Mouse (Mus musculus): ENCODE results near the gene Hdgfl2. TPM values are rescaled to one million over a fixed set of nuclear protein-coding genes. Genes with fewer than 3 reads are reported as not detected.

Gene Hdgfl2
- total RNA-seq, 2 experiments from 2014 or later = 38.9 to 42.2 TPM

- DNase-seq = peak; percentile 73 to 80
- intact Hi-C loops (cut with DNase I) = no loop called here
Observed at GRCm38 (mm10) chr17:56124377-56125275, 45.2 kb downstream of the Hdgfl2 start.

DNA sequence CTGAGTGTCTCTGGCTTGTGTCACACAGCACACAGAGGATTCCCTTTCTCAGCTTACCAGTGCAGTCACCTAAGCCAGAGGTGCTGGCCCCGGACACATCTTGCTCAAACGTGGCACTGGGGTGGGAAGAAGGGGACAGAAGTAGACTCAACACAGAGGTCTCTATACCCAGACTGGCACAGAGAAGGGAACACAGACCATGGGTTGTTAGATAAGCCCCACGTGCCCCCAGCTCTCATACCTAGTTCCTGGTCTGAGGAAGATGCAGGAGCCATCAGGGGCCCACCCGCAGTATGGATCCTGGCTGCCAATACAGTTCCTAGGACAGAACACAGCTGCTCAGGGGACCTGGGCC, 45.8 kb downstream of the Hdgfl2 start:
- DNase-seq = no peak
- intact Hi-C loops (cut with DNase I) = no loop called here

GRCm38 (mm10) chr17:56126175-56126574, 46.7 kb downstream of the Hdgfl2 start:
- DNase-seq = no peak
- intact Hi-C loops (cut with DNase I) = no loop called here

- no peak for DNase-seq
- intact Hi-C loops (cut with DNase I) = no loop called here
Observed at GRCm38 (mm10) chr17:56128246-56128645, 48.8 kb downstream of the Hdgfl2 start.

GRCm38 (mm10) chr17:56131136-56131535, 51.7 kb downstream of the Hdgfl2 start:
- intact Hi-C loops (cut with DNase I) = loop anchor here (5.0 kb wide), 1 partner anchor 221 kb away; no protein-coding TSS in a partner anchor
- DNase-seq = no peak

GRCm38 (mm10) chr17:56131814-56132213, 52.4 kb downstream of the Hdgfl2 start:
- peak; percentile 58 to 82 for DNase-seq
- intact Hi-C loops (cut with DNase I) = loop anchor here (1.0 to 5.0 kb wide), 3 partner anchors 27 to 220 kb away; no protein-coding TSS in a partner anchor

GRCm38 (mm10) chr17:56132661-56133060, 53.2 kb downstream of the Hdgfl2 start:
- DNase-seq = peak; percentile 75 to 86
- intact Hi-C loops (cut with DNase I) = loop anchor here (1.0 to 5.0 kb wide), 3 partner anchors 27 to 220 kb away; no protein-coding TSS in a partner anchor

DNA sequence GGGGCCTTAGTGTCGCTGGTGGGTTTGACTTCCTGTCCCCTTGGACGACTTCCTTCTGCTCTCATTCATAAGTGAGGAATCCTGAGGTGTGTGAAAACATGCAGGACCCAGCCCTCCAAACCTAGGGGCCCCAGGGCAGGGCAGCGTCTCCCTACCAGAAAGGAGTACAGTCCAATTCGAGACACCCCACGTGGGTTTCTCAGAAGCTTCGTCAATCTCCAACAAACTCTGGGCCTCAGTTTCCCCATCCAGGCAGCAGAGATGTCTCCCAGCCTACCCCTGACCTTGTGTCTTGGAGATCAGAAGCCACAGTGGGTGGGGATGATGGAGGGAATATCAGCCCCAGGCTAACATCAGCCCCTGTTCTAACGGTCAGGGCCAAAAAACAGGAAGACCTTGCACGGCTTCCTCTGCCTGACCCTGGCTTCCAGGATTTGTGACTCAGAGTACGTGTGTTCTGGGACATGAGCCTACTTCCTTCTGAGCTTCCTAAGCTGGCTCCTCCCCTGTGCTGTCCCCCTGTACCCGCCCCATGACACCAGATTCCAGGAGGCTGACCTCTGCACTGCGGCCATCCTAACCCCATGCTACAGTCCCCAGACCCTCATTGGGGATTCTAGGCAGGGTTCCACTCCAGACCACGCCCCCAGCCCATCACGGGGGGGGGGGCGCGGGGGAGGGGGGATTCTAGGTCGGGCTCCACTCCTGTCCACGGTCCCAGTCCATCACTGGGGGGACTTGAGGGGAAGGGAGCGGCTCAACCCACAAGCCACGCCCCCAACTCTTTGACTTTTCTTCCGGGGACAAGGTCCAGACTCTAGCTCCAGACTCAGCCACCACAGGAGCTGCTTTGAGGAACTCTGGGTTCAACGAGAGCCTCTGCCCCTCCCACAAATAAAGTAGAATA, 54.3 kb downstream of the Hdgfl2 start:
- intact Hi-C loops (cut with DNase I) = loop anchor here (5.0 kb wide), 1 partner anchor 219 kb away; no protein-coding TSS in a partner anchor
- peak; percentile 71 to 72 for DNase-seq

DNA sequence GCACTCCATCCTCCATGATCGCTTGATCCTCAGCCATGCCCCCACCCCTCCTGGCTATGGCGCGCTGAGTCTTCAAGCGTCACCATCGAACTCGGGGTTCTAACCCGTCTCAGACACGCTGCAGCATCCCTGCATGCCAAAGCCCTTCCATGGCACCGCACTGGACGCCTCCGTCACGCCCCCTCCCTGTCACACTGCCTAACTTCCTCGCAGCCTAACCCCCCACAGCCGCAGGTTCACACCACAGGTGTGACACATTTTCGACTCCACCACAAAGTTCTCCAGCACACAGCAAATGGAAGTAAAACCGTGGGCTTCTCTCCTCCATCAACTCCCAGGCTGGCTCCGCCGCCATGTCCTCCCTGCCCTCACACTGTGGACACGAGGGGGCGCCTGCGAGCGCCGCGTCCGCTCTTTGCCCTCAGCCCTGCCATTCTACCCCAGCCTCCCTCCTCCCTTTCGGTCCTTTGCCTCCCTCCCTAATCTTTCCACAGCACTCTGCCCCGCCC, 55.1 kb downstream of the Hdgfl2 start:
- intact Hi-C loops (cut with DNase I) = loop anchor here (5.0 kb wide), 1 partner anchor 218 kb away; no protein-coding TSS in a partner anchor

GRCm38 (mm10) chr17:56136558-56136957, 57.1 kb downstream of the Hdgfl2 start:
- DNase-seq = no peak
- intact Hi-C loops (cut with DNase I) = no loop called here

More for the DNA sequence above, 55.1 kb downstream of the Hdgfl2 start:
- peak; percentile 74 to 82 for DNase-seq

DNA sequence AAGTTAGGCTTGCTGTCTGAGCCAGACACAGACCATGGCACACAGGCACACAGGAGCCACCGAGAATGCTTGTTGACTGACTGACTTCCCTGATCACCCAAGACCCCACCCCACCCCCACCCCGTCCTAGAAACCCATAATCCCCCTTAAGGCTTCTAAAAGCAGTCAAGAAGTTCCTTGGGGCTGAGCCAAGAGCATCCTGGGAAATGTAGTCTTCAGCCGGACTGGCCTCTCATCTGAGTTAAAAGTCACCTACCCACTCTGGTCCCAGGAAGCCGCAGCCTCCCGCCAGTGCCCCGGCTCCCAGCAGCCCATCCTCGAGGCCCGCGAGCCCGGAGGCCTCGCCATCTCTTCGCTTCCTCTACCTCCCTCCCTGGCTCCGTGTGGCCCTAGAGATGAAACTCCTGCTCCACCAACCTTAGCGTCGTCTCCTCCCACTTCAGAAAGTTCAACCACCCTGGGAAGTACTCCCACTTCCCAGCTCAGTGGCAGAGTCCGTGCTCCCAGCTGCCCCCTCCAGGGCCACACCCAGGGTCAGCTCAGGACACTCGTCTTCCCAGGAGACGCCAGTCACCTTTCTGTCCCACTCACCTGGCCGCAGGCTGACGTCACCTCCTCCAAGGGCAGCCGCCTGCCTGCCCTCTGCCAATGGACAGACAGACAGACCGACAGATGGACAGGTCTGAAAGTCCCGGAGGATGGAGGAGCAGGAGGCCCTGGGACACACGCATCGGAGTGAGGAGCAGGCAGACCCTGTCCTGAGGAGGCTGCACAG, 58.6 kb downstream of the Hdgfl2 start:
- intact Hi-C loops (cut with DNase I) = no loop called here
- no peak for DNase-seq

DNA sequence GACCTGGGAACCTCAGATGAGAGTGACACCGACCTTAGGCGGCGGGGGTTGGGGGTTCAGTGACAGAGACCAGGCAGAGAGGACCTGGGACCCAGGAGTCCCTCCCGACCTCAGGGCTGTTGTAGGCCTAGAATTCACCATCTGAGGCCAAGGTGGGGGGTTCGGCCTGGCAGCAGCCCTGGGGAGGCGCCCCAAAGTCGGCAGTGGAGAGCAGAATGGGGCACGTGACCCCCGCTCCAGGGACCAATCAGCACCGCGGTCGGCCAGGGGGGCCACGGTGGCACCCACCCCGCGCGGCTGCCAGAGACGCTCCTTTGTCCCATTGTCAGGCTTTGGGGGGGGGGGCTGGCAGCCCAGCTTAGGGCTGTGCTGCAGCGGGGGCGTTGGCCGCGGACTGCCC, 59.9 kb downstream of the Hdgfl2 start:
- intact Hi-C loops (cut with DNase I) = no loop called here
- no peak for DNase-seq

- intact Hi-C loops (cut with DNase I) = no loop called here
- DNase-seq = peak; percentile 71 to 78
Observed at GRCm38 (mm10) chr17:56139858-56140595, 60.6 kb downstream of the Hdgfl2 start, which contains the start of gene Sema6b. TSS of gene Sema6b (minus strand) at chr17:56140343.

GRCm38 (mm10) chr17:56141702-56142605, 62.5 kb downstream of the Hdgfl2 start:
- peak in 1 of 2 experiments; percentile 50 for DNase-seq
- intact Hi-C loops (cut with DNase I) = no loop called here

- intact Hi-C loops (cut with DNase I) = no loop called here
- DNase-seq = no peak
Observed at GRCm38 (mm10) chr17:56144546-56144945, 65.1 kb downstream of the Hdgfl2 start.

DNA sequence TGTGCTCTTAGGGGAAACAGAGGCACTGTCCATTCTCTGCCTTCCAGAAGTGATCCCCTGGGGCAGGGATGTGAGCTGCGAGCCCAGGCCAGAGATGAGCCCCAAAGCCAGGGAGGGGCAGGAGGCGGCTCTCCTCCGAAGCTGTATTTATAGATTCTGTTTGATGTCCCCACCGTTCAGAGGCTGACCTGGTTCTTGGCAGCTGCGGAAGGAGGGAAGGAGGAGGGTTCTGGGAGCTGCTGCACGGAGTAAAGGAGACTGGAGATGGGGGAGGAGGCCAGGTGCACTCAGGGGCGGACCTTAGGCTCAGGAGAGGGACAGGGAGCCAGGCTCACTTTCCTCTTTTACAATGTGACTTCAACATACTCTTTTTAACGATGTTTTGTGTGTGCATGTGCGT, 66.7 kb downstream of the Hdgfl2 start:
- DNase-seq = no peak
- intact Hi-C loops (cut with DNase I) = no loop called here

DNA sequence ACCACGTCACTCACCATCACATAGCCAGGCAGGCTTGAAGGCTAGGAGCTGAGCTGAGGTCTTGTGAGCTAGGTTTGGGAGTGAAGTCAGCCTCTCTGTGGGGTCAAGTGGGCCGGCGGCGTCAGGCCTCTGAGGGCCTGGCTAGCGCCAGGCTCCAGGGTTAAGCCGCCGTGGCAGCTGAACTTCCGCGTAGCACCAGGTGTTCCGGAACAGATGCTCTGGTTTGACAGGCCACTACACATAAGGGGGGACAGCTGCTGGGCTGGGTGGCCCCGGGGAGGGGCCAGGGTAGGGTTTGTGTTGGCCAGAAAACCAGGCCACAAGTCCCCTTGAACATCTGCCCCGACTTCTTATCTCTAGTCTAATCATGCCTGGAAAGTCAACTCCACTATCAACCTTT, 68.0 kb downstream of the Hdgfl2 start:
- intact Hi-C loops (cut with DNase I) = no loop called here

DNA sequence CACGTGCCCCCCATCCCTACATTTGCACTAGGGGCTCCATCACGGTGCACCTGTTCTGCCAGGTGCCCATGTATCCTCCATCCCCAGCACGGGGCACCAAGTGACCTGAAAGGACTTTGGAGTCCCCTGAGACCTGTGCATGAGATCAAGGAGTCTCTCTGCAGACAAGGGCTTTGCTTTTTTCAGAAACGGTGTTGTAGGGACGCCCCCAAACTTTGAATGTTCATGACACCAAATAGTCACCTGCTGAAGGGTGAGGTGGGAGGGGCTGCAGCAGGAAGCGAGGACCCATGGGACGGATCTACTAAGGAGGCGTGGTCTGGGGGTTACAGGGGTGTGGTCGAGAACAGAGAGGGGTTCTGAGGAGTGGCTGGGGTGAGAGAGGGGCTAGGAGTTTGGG, 68.8 kb downstream of the Hdgfl2 start:
- no peak for DNase-seq
- intact Hi-C loops (cut with DNase I) = no loop called here

More for the DNA sequence above, 68.0 kb downstream of the Hdgfl2 start:
- DNase-seq = no peak
